Mouse (Mus musculus): ENCODE measurements around the gene Zbtb38.

- no peak for TF ChIP-seq NANOG (IDR thresholded peaks at IDR 0.05; ENCODE audit: borderline replicate concordance, low read length)
- no peak for TF ChIP-seq CTCF (conservative IDR thresholded peaks at IDR 0.05; ENCODE audit: low read length)
These were observed 47.6 kb upstream of the Zbtb38 start for GRCm38 (mm10) chr9:96800131-96800825.

Data from E14TG2a.4 (cell line).